Mouse (Mus musculus) kidney, adult 2 months (tissue): ENCODE results near the gene Kremen1.

Source experiments
- CTCF ChIP-seq: fragments of 200-500 bp; conservative IDR thresholded peaks from 2 replicates; pipeline ENCODE4 v1.5.1; 2011; ENCODE audit warnings: low read depth, mild to moderate bottlenecking, control low read depth, low read length, moderate library complexity, mixed read lengths; ENCODE audit not compliant: insufficient read depth, insufficient read length
- POLR2A ChIP-seq: fragments of 200-500 bp; IDR thresholded peaks from one replicate; pipeline ENCODE4 v1.6.1; 2011; ENCODE audit warnings: low read depth, low read length, control low read depth

DNA sequence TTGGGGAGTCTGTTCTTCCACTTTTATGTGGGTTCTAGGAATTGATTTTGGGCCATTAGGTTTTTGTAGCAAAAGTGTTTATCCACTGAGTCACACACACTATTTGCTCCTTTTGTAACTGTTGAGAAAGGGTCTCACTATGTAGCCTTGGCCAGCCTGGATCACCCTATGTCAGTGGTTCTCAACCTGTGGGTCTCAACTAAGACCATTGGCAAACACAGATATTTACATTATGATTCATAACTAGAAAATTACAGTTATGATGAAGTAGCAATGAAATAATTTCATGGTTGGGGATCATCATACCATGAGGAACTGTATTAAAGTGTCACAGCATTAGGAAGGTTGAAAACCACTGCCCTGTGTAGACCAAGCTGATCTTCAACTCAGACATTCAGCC is 43.2 kb upstream of the Kremen1 start:
- no peak for TF ChIP-seq POLR2A
- TF ChIP-seq CTCF: no peak
